Mouse (Mus musculus): Measurements from ENCODE around the gene Mrpl4. TPM values are rescaled to one million over a fixed set of nuclear protein-coding genes. Genes with fewer than 3 reads are reported as not detected.
A peak's percentile ranks its signal among the peaks of the same experiment; 100 is the strongest.

Gene Mrpl4
- polyA plus RNA-seq, 1 experiment, result 114 TPM

- DNase-seq (ENCODE audit: extremely low spot score in 1 of 2, low spot score in 1 of 2), result no peak
Measured at GRCm38 (mm10) chr9:21015571-21016130, 13.1 kb downstream of the Mrpl4 start, which contains the start of gene Icam1. Icam1 (plus strand) TSS chr9:21015985.

GRCm38 (mm10) chr9:21016331-21017176 lies 14.0 kb downstream of the Mrpl4 start:
- no peak for DNase-seq (ENCODE audit: extremely low spot score in 1 of 2, low spot score in 1 of 2)

GRCm38 (mm10) chr9:21017177-21017575 lies 14.6 kb downstream of the Mrpl4 start:
- no peak for DNase-seq (ENCODE audit: extremely low spot score in 1 of 2, low spot score in 1 of 2)

- DNase-seq (ENCODE audit: extremely low spot score in 1 of 2, low spot score in 1 of 2), result no peak
Measured at GRCm38 (mm10) chr9:21018600-21018999, 16.1 kb downstream of the Mrpl4 start.

GRCm38 (mm10) chr9:21021363-21021762 lies 18.8 kb downstream of the Mrpl4 start:
- no peak for DNase-seq (ENCODE audit: extremely low spot score in 1 of 2, low spot score in 1 of 2)

GRCm38 (mm10) chr9:21022288-21022687 lies 19.8 kb downstream of the Mrpl4 start:
- no peak for DNase-seq (ENCODE audit: extremely low spot score in 1 of 2, low spot score in 1 of 2)

GRCm38 (mm10) chr9:21022726-21023125 lies 20.2 kb downstream of the Mrpl4 start:
- no peak for DNase-seq (ENCODE audit: extremely low spot score in 1 of 2, low spot score in 1 of 2)

GRCm38 (mm10) chr9:21025258-21025810 lies 22.8 kb downstream of the Mrpl4 start:
- DNase-seq (ENCODE audit: extremely low spot score in 1 of 2, low spot score in 1 of 2), result no peak

- no peak for DNase-seq (ENCODE audit: extremely low spot score in 1 of 2, low spot score in 1 of 2)
Measured at GRCm38 (mm10) chr9:21026849-21027248, 24.3 kb downstream of the Mrpl4 start.

GRCm38 (mm10) chr9:21027774-21028290 lies 25.3 kb downstream of the Mrpl4 start:
- DNase-seq (ENCODE audit: extremely low spot score in 1 of 2, low spot score in 1 of 2), result no peak

- no peak for DNase-seq (ENCODE audit: extremely low spot score in 1 of 2, low spot score in 1 of 2)
Measured at GRCm38 (mm10) chr9:21028560-21029110, 26.1 kb downstream of the Mrpl4 start.

- peak in 1 of 2 experiments; percentile 82 for DNase-seq (ENCODE audit: extremely low spot score in 1 of 2, low spot score in 1 of 2)
Measured at GRCm38 (mm10) chr9:21029291-21030054, 26.9 kb downstream of the Mrpl4 start, which contains the start of gene Icam4. Icam4 (plus strand) TSS chr9:21029373.

- no peak for DNase-seq (ENCODE audit: extremely low spot score in 1 of 2, low spot score in 1 of 2)
Measured at GRCm38 (mm10) chr9:21030055-21030600, 27.6 kb downstream of the Mrpl4 start.

- peak; percentile 78 to 92 for DNase-seq (ENCODE audit: extremely low spot score in 1 of 2, low spot score in 1 of 2)
Measured at GRCm38 (mm10) chr9:21030781-21031250, 28.3 kb downstream of the Mrpl4 start.

- DNase-seq (ENCODE audit: extremely low spot score in 1 of 2, low spot score in 1 of 2), result peak; percentile 79 to 84
Measured at GRCm38 (mm10) chr9:21031251-21031895, 28.8 kb downstream of the Mrpl4 start.

- peak in 1 of 2 experiments; percentile 91 for DNase-seq (ENCODE audit: extremely low spot score in 1 of 2, low spot score in 1 of 2)
Measured at GRCm38 (mm10) chr9:21031896-21032351, 29.4 kb downstream of the Mrpl4 start, which contains the start of gene Icam5. Icam5 (plus strand) TSS chr9:21032073.

- DNase-seq (ENCODE audit: extremely low spot score in 1 of 2, low spot score in 1 of 2), result no peak
Measured at GRCm38 (mm10) chr9:21032491-21032890, 30.0 kb downstream of the Mrpl4 start.

- DNase-seq (ENCODE audit: extremely low spot score in 1 of 2, low spot score in 1 of 2), result peak in 1 of 2 experiments; percentile 79
Measured at GRCm38 (mm10) chr9:21033136-21033535, 30.6 kb downstream of the Mrpl4 start.

GRCm38 (mm10) chr9:21034481-21035085 lies 32.0 kb downstream of the Mrpl4 start:
- DNase-seq (ENCODE audit: extremely low spot score in 1 of 2, low spot score in 1 of 2), result no peak
